Mouse (Mus musculus): ENCODE results near the gene 1110051M20Rik. TPM values are rescaled to one million over a fixed set of nuclear protein-coding genes. Genes with fewer than 3 reads are reported as not detected.
A peak's percentile ranks its signal among the peaks of the same experiment; 100 is the strongest.

The 1110051M20Rik gene
- polyA plus RNA-seq, 1 experiment from 2014 or later: 102 TPM

- ATAC-seq (replicated peaks; ENCODE audit: low FRiP score) (peak; percentile 35), DNase-seq (ENCODE audit: low spot score) (no peak)
- H3K9ac ChIP-seq (ENCODE audit: low read length): peak overlapping the region; percentile 13; the same call in 1 of the 2 replicates
- H3K9me3 ChIP-seq (ENCODE audit: control insufficient read depth, low read length): no peaks in the 10 kb centered on the region
- WGBS: 19% methylated on average over 3 of the region's 3 CpGs
- H3K4me1 ChIP-seq (replicated peaks; ENCODE audit: control insufficient read depth, insufficient read depth, low read length): peaks cover 10% of the 10 kb centered on the region
- H3K36me3 ChIP-seq (ENCODE audit: control insufficient read depth, insufficient read depth, low read length): no peaks in the 10 kb centered on the region
- peaks cover 10% of the 10 kb centered on the region; the same call in 1 of the 2 replicates for H3K27me3 ChIP-seq (ENCODE audit: control insufficient read depth, insufficient read depth, low read length)
- no peak overlapping the region; the same call in 1 of the 2 replicates for H3K4me2 ChIP-seq (ENCODE audit: low read depth, low read length, severe bottlenecking)
- no peak overlapping the region for H3K4me3 ChIP-seq (ENCODE audit: low read depth, low read length)
- peak overlapping the region; percentile 62 for H3K27ac ChIP-seq (ENCODE audit: low read depth, low read length)
Measured at GRCm38 (mm10) chr2:91399168-91399567, 45.3 kb downstream of the 1110051M20Rik start.

DNA sequence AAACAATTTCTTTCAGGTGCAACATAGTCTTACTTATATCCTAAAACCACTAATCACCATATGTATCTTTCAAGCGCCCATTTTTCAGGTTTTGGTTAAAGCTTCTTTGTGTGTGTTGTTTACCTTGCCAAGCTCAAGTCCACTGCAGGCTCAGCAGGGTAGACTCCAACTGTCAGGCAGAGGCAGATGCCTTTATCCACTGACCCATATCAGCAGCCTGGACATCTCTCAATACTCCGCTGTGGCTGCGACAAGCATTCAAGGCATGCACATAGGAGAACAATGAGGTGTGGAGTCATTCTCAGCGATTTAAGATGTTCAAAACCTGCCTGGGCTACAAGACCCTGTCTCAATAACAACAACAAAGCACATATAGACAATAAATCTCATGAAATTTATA, 50.4 kb downstream of the 1110051M20Rik start:
- H3K4me2 ChIP-seq (ENCODE audit: low read depth, low read length, severe bottlenecking): no peak overlapping the region
- no peaks in the 10 kb centered on the region for H3K9me3 ChIP-seq (ENCODE audit: control insufficient read depth, low read length)
- ATAC-seq (replicated peaks; ENCODE audit: low FRiP score) (no peak), DNase-seq (ENCODE audit: low spot score) (no peak)
- H3K27me3 ChIP-seq (ENCODE audit: control insufficient read depth, insufficient read depth, low read length): peaks cover 3% of the 10 kb centered on the region; the same call in 1 of the 2 replicates
- H3K9ac ChIP-seq (ENCODE audit: low read length): no peak overlapping the region
- no peak overlapping the region for H3K27ac ChIP-seq (ENCODE audit: low read depth, low read length)
- WGBS: 59% methylated on average over 4 of the region's 4 CpGs
- H3K36me3 ChIP-seq (ENCODE audit: control insufficient read depth, insufficient read depth, low read length): no peaks in the 10 kb centered on the region
- H3K4me3 ChIP-seq (ENCODE audit: low read depth, low read length): no peak overlapping the region
- peaks cover 1% of the 10 kb centered on the region for H3K4me1 ChIP-seq (replicated peaks; ENCODE audit: control insufficient read depth, insufficient read depth, low read length)

DNA sequence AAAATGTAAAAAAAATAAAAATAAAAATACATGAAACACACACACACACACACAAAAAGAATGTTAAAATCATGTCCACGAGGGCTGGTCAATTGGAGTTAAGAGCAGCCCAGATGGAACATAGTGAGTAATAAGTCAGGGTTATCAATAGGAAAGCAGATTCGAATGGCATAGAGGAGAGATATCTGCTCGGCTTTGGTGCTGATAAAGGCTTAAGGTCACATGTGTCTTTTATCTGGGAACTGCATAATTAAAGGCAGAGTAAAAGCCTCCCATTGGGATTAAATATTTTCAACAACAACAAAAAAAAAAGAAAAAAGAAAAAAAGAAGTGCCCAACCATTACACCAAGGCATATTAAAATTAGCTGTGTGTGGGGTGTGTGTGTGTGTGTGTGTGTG, 55.8 kb downstream of the 1110051M20Rik start:
- Histone ChIP-seq H3K4me3 (ENCODE audit: low read depth, low read length) (no peak overlapping the region), H3K36me3 (ENCODE audit: control insufficient read depth, insufficient read depth, low read length) (no peaks in the 10 kb centered on the region), H3K9ac (ENCODE audit: low read length) (no peak overlapping the region), H3K4me1 (replicated peaks; ENCODE audit: control insufficient read depth, insufficient read depth, low read length) (no peaks in the 10 kb centered on the region; the same call in 1 of the 2 replicates), H3K9me3 (ENCODE audit: control insufficient read depth, low read length) (no peaks in the 10 kb centered on the region), H3K4me2 (ENCODE audit: low read depth, low read length, severe bottlenecking) (no peak overlapping the region), H3K27ac (ENCODE audit: low read depth, low read length) (no peak overlapping the region), H3K27me3 (ENCODE audit: control insufficient read depth, insufficient read depth, low read length) (no peaks in the 10 kb centered on the region)
- no peak for ATAC-seq (replicated peaks; ENCODE audit: low FRiP score)
- WGBS: 67% methylated on average over 3 of the region's 3 CpGs
- no peak for DNase-seq (ENCODE audit: low spot score)

- no peak for ATAC-seq (replicated peaks; ENCODE audit: low FRiP score)
- no peak for DNase-seq (ENCODE audit: low spot score)
- H3K9me3 ChIP-seq (ENCODE audit: control insufficient read depth, low read length): no peaks in the 10 kb centered on the region
- no peaks in the 10 kb centered on the region for H3K36me3 ChIP-seq (ENCODE audit: control insufficient read depth, insufficient read depth, low read length)
- no peak overlapping the region for H3K4me2 ChIP-seq (ENCODE audit: low read depth, low read length, severe bottlenecking)
- no peaks in the 10 kb centered on the region; the same call in 1 of the 2 replicates for H3K4me1 ChIP-seq (replicated peaks; ENCODE audit: control insufficient read depth, insufficient read depth, low read length)
- no peak overlapping the region for H3K4me3 ChIP-seq (ENCODE audit: low read depth, low read length)
- WGBS: 62% methylated on average over 3 of the region's 3 CpGs
- H3K27ac ChIP-seq (ENCODE audit: low read depth, low read length): no peak overlapping the region
- no peaks in the 10 kb centered on the region for H3K27me3 ChIP-seq (ENCODE audit: control insufficient read depth, insufficient read depth, low read length)
- H3K9ac ChIP-seq (ENCODE audit: low read length): no peak overlapping the region
Measured at GRCm38 (mm10) chr2:91388281-91388680, 56.2 kb downstream of the 1110051M20Rik start.

- DNase-seq (ENCODE audit: low spot score) (no peak), ATAC-seq (replicated peaks; ENCODE audit: low FRiP score) (no peak)
- no peaks in the 10 kb centered on the region for H3K9me3 ChIP-seq (ENCODE audit: control insufficient read depth, low read length)
- no peaks in the 10 kb centered on the region for H3K36me3 ChIP-seq (ENCODE audit: control insufficient read depth, insufficient read depth, low read length)
- WGBS: 91% methylated on average over 6 of the region's 6 CpGs
- no peak overlapping the region for H3K4me3 ChIP-seq (ENCODE audit: low read depth, low read length)
- no peak overlapping the region for H3K4me2 ChIP-seq (ENCODE audit: low read depth, low read length, severe bottlenecking)
- H3K9ac ChIP-seq (ENCODE audit: low read length): no peak overlapping the region
- H3K27me3 ChIP-seq (ENCODE audit: control insufficient read depth, insufficient read depth, low read length): no peaks in the 10 kb centered on the region
- no peak overlapping the region for H3K27ac ChIP-seq (ENCODE audit: low read depth, low read length)
- no peaks in the 10 kb centered on the region; the same call in 1 of the 2 replicates for H3K4me1 ChIP-seq (replicated peaks; ENCODE audit: control insufficient read depth, insufficient read depth, low read length)
Measured at GRCm38 (mm10) chr2:91387287-91387958, 57.1 kb downstream of the 1110051M20Rik start.

GRCm38 (mm10) chr2:91386547-91387286, 57.8 kb downstream of the 1110051M20Rik start:
- H3K27ac ChIP-seq (ENCODE audit: low read depth, low read length): no peak overlapping the region
- H3K4me3 ChIP-seq (ENCODE audit: low read depth, low read length): no peak overlapping the region
- H3K4me2 ChIP-seq (ENCODE audit: low read depth, low read length, severe bottlenecking): no peak overlapping the region
- no peak overlapping the region for H3K9ac ChIP-seq (ENCODE audit: low read length)
- no peaks in the 10 kb centered on the region for H3K9me3 ChIP-seq (ENCODE audit: control insufficient read depth, low read length)
- no peak for DNase-seq (ENCODE audit: low spot score)
- H3K27me3 ChIP-seq (ENCODE audit: control insufficient read depth, insufficient read depth, low read length): no peaks in the 10 kb centered on the region
- no peaks in the 10 kb centered on the region; the same call in 1 of the 2 replicates for H3K4me1 ChIP-seq (replicated peaks; ENCODE audit: control insufficient read depth, insufficient read depth, low read length)
- 79% methylated on average over 5 of the region's 5 CpGs for WGBS
- ATAC-seq (replicated peaks; ENCODE audit: low FRiP score): no peak
- no peaks in the 10 kb centered on the region for H3K36me3 ChIP-seq (ENCODE audit: control insufficient read depth, insufficient read depth, low read length)

DNA sequence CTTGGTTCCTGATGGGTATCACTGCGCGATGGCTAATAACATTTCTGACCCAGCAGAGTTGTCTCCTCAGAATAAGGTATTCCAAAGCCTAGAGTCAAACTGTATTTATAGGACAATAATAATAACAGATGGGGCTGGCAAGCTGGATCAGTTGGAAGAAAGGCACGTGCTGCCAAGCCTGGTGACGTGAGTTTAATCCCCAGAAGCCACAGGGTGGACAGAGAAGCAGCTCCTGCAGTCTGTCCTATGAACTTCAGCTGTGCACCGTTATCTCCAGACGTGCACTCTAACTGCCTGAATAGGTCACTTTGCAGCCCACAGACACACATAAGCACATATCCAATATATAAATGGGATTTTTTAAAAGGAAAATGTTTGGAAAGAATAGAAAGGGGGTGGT, 61.2 kb downstream of the 1110051M20Rik start:
- DNase-seq (ENCODE audit: low spot score) (no peak), ATAC-seq (replicated peaks; ENCODE audit: low FRiP score) (no peak)
- 92% methylated on average over 6 of the region's 6 CpGs for WGBS
- Histone ChIP-seq H3K27me3 (ENCODE audit: control insufficient read depth, insufficient read depth, low read length) (no peaks in the 10 kb centered on the region), H3K4me1 (replicated peaks; ENCODE audit: control insufficient read depth, insufficient read depth, low read length) (no peaks in the 10 kb centered on the region), H3K9me3 (ENCODE audit: control insufficient read depth, low read length) (no peaks in the 10 kb centered on the region), H3K4me3 (ENCODE audit: low read depth, low read length) (no peak overlapping the region), H3K36me3 (ENCODE audit: control insufficient read depth, insufficient read depth, low read length) (no peaks in the 10 kb centered on the region), H3K4me2 (ENCODE audit: low read depth, low read length, severe bottlenecking) (no peak overlapping the region), H3K9ac (ENCODE audit: low read length) (no peak overlapping the region), H3K27ac (ENCODE audit: low read depth, low read length) (no peak overlapping the region)

- Histone ChIP-seq H3K27ac (ENCODE audit: low read depth, low read length) (no peak overlapping the region), H3K36me3 (ENCODE audit: control insufficient read depth, insufficient read depth, low read length) (no peaks in the 10 kb centered on the region), H3K4me2 (ENCODE audit: low read depth, low read length, severe bottlenecking) (no peak overlapping the region), H3K9me3 (ENCODE audit: control insufficient read depth, low read length) (no peaks in the 10 kb centered on the region), H3K4me1 (replicated peaks; ENCODE audit: control insufficient read depth, insufficient read depth, low read length) (no peaks in the 10 kb centered on the region; the same call in 1 of the 2 replicates), H3K9ac (ENCODE audit: low read length) (no peak overlapping the region), H3K4me3 (ENCODE audit: low read depth, low read length) (no peak overlapping the region), H3K27me3 (ENCODE audit: control insufficient read depth, insufficient read depth, low read length) (no peaks in the 10 kb centered on the region)
- ATAC-seq (replicated peaks; ENCODE audit: low FRiP score) (no peak), DNase-seq (ENCODE audit: low spot score) (no peak)
- 34% methylated on average over 7 of the region's 7 CpGs for WGBS
Measured at GRCm38 (mm10) chr2:91377038-91377437, 67.5 kb downstream of the 1110051M20Rik start.
